Mouse (Mus musculus) heart, postnatal 25 days (tissue): ENCODE data around the gene Derl2. TPM values are rescaled to one million over a fixed set of nuclear protein-coding genes. Genes with fewer than 3 reads are reported as not detected.

ENCODE experiments used
- total RNA-seq, 2 experiments: library from RNA; stranded (reverse); gene quantifications; 2 replicates each; pipeline ENCODE4 v1.2.3; 2021

Gene Derl2
- total RNA-seq, 2 experiments from 2014 or later, result 34.8 to 35.6 TPM

Other genes starting within 250 kb of the Derl2 start
- gene Scimp, start 207.3 kb downstream of the Derl2 start, total RNA-seq, result under 1 TPM; 0.55 to 0.64 TPM
- 10 to 100 TPM; 35.8 to 36.8 TPM for gene Rabep1, start 175.1 kb downstream of the Derl2 start, total RNA-seq
- gene Nup88, start 49.9 kb downstream of the Derl2 start, total RNA-seq, result 10 to 100 TPM; 47.0 TPM
- 10 to 100 TPM; 15.2 to 15.7 TPM for gene Rpain, start 49.6 kb downstream of the Derl2 start, total RNA-seq
- 100 to 1,000 TPM; 218 to 234 TPM for gene C1qbp, start 36.8 kb downstream of the Derl2 start, total RNA-seq
- gene Dhx33, start 15.4 kb downstream of the Derl2 start, total RNA-seq, result 1 to 10 TPM; 8.1 to 9.3 TPM
- gene Mis12, start 230 bp downstream of the Derl2 start, total RNA-seq, result 1 to 10 TPM; 6.2 to 7.1 TPM
- gene 6330403K07Rik, start 13.7 kb upstream of the Derl2 start, total RNA-seq, result under 1 TPM; 0.49 to 0.75 TPM
- 1 to 10 TPM in 1 of 2 experiments, under 1 TPM in 1; 0.95 to 1.1 TPM for gene Nlrp1a, start 124.9 kb upstream of the Derl2 start, total RNA-seq
- gene Nlrp1b, start 210.9 kb upstream of the Derl2 start, total RNA-seq, result under 1 TPM; 0.10 to 0.20 TPM